Mouse (Mus musculus): ENCODE data around the gene 9530053A07Rik. TPM values are rescaled to one million over a fixed set of nuclear protein-coding genes. Genes with fewer than 3 reads are reported as not detected.
A peak's percentile ranks its signal among the peaks of the same experiment; 100 is the strongest.

9530053A07Rik gene
- total and polyA plus RNA-seq, 2 experiments, result not detected

DNA sequence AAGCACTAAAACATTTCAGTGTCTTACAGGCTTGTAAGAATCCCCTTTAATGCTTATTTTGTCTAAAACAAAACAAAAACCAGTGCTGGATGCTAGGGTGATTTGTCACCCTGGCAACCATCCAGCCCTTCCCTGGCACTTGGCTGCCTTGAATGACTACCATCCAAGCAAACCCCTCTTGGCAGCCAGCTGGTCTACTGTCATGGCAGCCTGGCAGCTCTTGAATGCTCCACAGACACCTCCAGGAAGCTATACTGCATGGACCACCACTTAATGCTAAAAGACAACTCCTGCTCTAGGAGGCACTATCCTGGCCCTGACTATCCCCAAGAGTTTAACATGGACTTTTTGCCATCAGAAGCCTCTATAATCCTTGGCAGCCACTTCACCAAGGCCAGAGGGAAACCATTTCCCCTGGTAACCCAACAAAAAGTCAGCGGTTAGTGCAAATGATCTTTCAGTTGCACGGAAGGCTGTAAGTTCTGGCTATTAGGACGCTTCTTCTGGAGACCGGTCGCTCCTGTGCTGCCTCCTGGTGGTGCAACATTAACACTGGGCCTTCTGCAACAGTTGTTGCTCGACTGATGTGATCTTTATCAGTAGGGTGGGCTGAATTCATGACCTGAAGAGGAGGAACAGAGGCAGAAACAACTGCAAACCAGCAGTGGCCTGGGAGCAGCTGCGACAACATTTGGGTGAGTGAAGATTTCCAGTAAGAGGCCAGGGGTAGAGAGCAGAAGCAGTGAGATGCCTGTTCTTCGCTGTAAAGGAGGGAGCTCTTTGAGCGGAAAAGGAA, 39.3 kb downstream of the 9530053A07Rik start:
- Histone ChIP-seq H3K27me3 (ENCODE audit: control insufficient read depth, insufficient read depth, low read length) (no peaks in the 10 kb centered on the region), H3K36me3 (ENCODE audit: control insufficient read depth, insufficient read depth, low read length) (no peaks in the 10 kb centered on the region), H3K79me2 (ENCODE audit: control insufficient read depth, insufficient read depth, low read length) (peaks cover 20% of the 10 kb centered on the region), H3K4me3 (ENCODE audit: insufficient read depth, low read depth, low read length) (peak overlapping the region; percentile 83), H3K27ac (replicated peaks; ENCODE audit: insufficient read depth, low read depth, low read length) (peak overlapping the region; percentile 51), H3K4me1 (ENCODE audit: control insufficient read depth, insufficient read depth, low read length) (peaks cover 17% of the 10 kb centered on the region), H3K9ac (ENCODE audit: low read depth, low read length) (peak overlapping the region; percentile 68)
- DNase-seq (ENCODE audit: extremely low read depth, low read depth, low spot score), result peak; percentile 65
- 5% methylated on average over 9 of the region's 9 CpGs for WGBS
- no peak for TF ChIP-seq POLR2A (IDR thresholded peaks at IDR 0.05; ENCODE audit: extremely low read depth, insufficient read depth, low read length)
- peak; percentile 86 for TF ChIP-seq CTCF (IDR thresholded peaks at IDR 0.05; ENCODE audit: low read depth, low read length)

DNA sequence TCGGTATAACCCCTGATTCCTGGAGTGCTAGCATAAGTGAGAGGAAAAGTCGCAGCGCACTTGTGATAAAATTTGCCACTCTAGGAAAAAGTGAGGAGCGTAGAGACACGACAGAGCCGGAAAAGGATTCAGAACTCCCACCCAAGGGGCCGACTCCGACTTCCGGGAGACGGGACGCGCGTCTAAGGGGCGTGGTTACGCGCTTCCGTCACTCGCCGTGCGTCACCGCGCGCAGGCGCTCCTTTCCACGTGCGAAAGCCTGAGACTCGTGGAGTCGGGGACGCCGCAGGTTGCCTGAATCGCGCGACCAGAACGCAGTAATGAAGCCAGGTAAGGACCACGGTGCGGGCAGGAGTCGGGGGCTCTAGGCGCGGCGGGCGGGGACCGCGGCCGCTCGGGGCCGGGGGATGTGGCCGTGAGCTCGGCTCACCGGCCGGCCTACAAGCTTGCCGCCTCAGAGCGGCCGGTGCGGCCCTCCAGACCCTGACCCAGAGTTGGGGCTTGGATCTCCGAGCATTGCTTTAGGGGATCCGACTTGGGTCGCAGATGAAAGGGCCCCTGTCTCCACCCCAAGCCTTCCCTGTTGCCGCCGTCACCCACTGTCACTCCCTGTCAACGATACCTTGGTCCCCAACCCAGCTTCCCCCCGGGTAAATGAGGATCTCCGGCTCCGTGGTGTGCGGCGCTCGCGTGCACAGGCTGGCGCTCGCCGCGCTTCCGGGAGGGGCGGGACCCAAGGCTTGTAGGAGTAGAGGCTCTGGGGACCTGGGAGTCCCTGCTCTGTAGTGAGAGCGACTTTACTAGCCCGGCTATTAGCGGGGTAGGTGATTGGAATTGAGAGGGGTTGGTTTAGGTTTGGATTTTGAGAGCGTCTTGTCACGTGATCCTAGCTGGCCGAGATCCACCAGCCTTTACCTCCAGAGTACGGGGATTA, 40.5 kb downstream of the 9530053A07Rik start, which contains the start of gene Fbl:
Gene Fbl (plus strand): TSS at position 222 of the 934 bp plus-strand sequence.
- no peaks in the 10 kb centered on the region for H3K27me3 ChIP-seq (ENCODE audit: control insufficient read depth, insufficient read depth, low read length)
- TF ChIP-seq CTCF (IDR thresholded peaks at IDR 0.05; ENCODE audit: low read depth, low read length) (no peak), POLR2A (IDR thresholded peaks at IDR 0.05; ENCODE audit: extremely low read depth, insufficient read depth, low read length) (peak; percentile 46; the same call in 1 of the 2 replicates)
- peak within 1 kb of the TSS; percentile 73 for H3K27ac ChIP-seq (replicated peaks; ENCODE audit: insufficient read depth, low read depth, low read length)
- peaks cover 17% of the 10 kb centered on the region for H3K4me1 ChIP-seq (ENCODE audit: control insufficient read depth, insufficient read depth, low read length)
- no peaks in the 10 kb centered on the region for H3K36me3 ChIP-seq (ENCODE audit: control insufficient read depth, insufficient read depth, low read length)
- peaks cover 25% of the 10 kb centered on the region for H3K79me2 ChIP-seq (ENCODE audit: control insufficient read depth, insufficient read depth, low read length)
- H3K4me3 ChIP-seq (ENCODE audit: insufficient read depth, low read depth, low read length), result peak within 1 kb of the TSS; percentile 83
- under 1% methylated on average over 80 of the region's 80 CpGs for WGBS
- DNase-seq (ENCODE audit: extremely low read depth, low read depth, low spot score), result peak; percentile 77
- H3K9ac ChIP-seq (ENCODE audit: low read depth, low read length), result peak within 1 kb of the TSS; percentile 90

DNA sequence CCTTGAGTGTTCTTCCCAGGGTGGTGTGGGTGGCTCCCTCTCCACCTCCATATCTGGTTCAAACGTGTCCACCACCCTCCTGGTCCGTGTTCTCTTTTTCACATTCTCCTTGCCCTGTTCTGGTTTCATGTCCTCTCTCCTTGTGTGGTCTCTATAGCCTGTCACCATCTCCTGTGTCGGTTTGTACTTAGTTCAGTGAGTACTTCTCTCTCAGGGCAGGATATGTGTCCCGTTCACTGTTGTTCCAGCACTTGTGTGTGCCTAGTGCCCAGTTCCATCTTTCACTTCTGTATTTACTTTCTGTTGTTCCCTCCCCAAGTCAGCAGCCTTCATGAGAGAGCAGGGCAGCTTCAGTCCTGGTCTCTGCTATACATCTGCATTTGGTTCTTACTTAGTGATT, 46.1 kb downstream of the 9530053A07Rik start:
- Histone ChIP-seq H3K36me3 (ENCODE audit: control insufficient read depth, insufficient read depth, low read length) (peaks cover 11% of the 10 kb centered on the region; the same call in 1 of the 2 replicates), H3K27me3 (ENCODE audit: control insufficient read depth, insufficient read depth, low read length) (no peaks in the 10 kb centered on the region), H3K27ac (replicated peaks; ENCODE audit: insufficient read depth, low read depth, low read length) (no peak overlapping the region), H3K4me3 (ENCODE audit: insufficient read depth, low read depth, low read length) (no peak overlapping the region), H3K9ac (ENCODE audit: low read depth, low read length) (no peak overlapping the region), H3K79me2 (ENCODE audit: control insufficient read depth, insufficient read depth, low read length) (peaks cover 29% of the 10 kb centered on the region), H3K4me1 (ENCODE audit: control insufficient read depth, insufficient read depth, low read length) (peaks cover 19% of the 10 kb centered on the region)
- DNase-seq (ENCODE audit: extremely low read depth, low read depth, low spot score), result no peak
- 83% methylated on average over 4 of the region's 4 CpGs for WGBS
- TF ChIP-seq POLR2A (IDR thresholded peaks at IDR 0.05; ENCODE audit: extremely low read depth, insufficient read depth, low read length) (no peak), CTCF (IDR thresholded peaks at IDR 0.05; ENCODE audit: low read depth, low read length) (no peak)

DNA sequence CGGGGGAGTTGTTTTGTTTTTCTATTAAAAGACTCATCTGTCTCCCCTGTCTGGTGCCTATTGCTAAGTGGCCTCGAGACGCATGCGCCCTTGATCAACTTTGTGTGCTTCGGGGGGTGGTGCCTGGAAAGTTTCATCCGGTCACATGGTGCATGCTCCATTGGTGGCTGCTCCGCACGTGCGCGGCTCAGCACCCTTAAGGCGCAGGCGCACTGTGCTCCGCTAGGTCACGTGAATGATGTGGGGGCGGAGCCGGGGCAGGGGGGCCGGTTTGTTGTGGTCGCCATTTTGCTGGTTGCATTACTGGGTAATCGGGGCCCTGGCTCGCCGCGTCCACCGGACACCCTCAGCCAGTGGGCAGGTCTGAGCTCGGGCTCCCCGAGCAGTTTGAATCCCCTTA, 50.0 kb downstream of the 9530053A07Rik start, which contains the start of gene Dyrk1b:
Gene Dyrk1b (plus strand): TSS at position 242 of the 400 bp plus-strand sequence.
- Histone ChIP-seq H3K9ac (ENCODE audit: low read depth, low read length) (peak within 1 kb of the TSS; percentile 99), H3K36me3 (ENCODE audit: control insufficient read depth, insufficient read depth, low read length) (peaks cover 17% of the 10 kb centered on the region; the same call in 1 of the 2 replicates), H3K79me2 (ENCODE audit: control insufficient read depth, insufficient read depth, low read length) (peaks cover 5% of the 10 kb centered on the region; the same call in 1 of the 2 replicates), H3K4me1 (ENCODE audit: control insufficient read depth, insufficient read depth, low read length) (peaks cover 3% of the 10 kb centered on the region; the same call in 1 of the 2 replicates), H3K27ac (replicated peaks; ENCODE audit: insufficient read depth, low read depth, low read length) (peak within 1 kb of the TSS; percentile 87), H3K4me3 (ENCODE audit: insufficient read depth, low read depth, low read length) (peak within 1 kb of the TSS; percentile 92), H3K27me3 (ENCODE audit: control insufficient read depth, insufficient read depth, low read length) (no peaks in the 10 kb centered on the region)
- DNase-seq (ENCODE audit: extremely low read depth, low read depth, low spot score), result peak; percentile 93
- TF ChIP-seq POLR2A (IDR thresholded peaks at IDR 0.05; ENCODE audit: extremely low read depth, insufficient read depth, low read length) (no peak), CTCF (IDR thresholded peaks at IDR 0.05; ENCODE audit: low read depth, low read length) (no peak)
- WGBS, result under 1% methylated on average over 25 of the region's 25 CpGs

DNA sequence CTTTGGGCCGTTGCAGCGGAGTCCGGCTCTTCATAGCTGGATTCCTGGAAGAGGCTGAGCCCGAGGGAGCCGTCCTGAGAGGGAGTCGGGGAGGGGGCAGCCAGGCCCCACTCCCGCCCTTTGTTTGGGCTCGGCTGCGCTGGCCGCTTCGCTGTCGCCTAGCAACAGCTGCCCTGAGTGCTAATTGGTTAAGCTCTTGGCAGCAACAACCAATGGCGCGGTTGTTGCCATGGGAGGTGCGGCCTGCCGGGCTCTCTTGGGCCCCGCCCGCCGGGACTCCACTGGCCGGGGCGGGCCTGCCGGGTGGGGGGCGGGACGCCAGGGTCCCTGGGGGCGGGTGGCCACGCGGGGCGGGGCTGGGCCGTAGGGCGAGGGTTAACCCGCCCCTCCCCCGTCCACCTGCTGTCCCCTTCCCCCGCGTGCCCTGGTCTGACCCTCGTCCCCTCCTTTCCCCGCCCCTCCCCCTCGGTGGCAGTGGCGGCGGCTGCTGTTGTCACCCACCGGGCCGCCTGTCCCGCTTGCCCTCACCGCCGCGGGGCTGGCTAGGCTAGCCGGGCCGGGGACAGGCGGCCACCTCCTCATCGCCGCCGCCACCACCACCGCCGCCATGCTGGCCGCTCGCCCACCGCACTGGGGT, 50.6 kb downstream of the 9530053A07Rik start:
- DNase-seq (ENCODE audit: extremely low read depth, low read depth, low spot score), result peak; percentile 86
- TF ChIP-seq POLR2A (IDR thresholded peaks at IDR 0.05; ENCODE audit: extremely low read depth, insufficient read depth, low read length) (no peak), CTCF (IDR thresholded peaks at IDR 0.05; ENCODE audit: low read depth, low read length) (no peak)
- peaks cover 3% of the 10 kb centered on the region; the same call in 1 of the 2 replicates for H3K4me1 ChIP-seq (ENCODE audit: control insufficient read depth, insufficient read depth, low read length)
- peaks cover 5% of the 10 kb centered on the region; the same call in 1 of the 2 replicates for H3K79me2 ChIP-seq (ENCODE audit: control insufficient read depth, insufficient read depth, low read length)
- peak overlapping the region; percentile 99 for H3K9ac ChIP-seq (ENCODE audit: low read depth, low read length)
- peaks cover 17% of the 10 kb centered on the region; the same call in 1 of the 2 replicates for H3K36me3 ChIP-seq (ENCODE audit: control insufficient read depth, insufficient read depth, low read length)
- H3K27me3 ChIP-seq (ENCODE audit: control insufficient read depth, insufficient read depth, low read length), result no peaks in the 10 kb centered on the region
- H3K27ac ChIP-seq (replicated peaks; ENCODE audit: insufficient read depth, low read depth, low read length), result peak overlapping the region; percentile 87
- peak overlapping the region; percentile 92 for H3K4me3 ChIP-seq (ENCODE audit: insufficient read depth, low read depth, low read length)
- WGBS, result under 1% methylated on average over 48 of the region's 56 CpGs

All from liver, adult 2 months (tissue).